Mouse (Mus musculus): ENCODE measurements around the gene Prl8a2. TPM values are rescaled to one million over a fixed set of nuclear protein-coding genes. Genes with fewer than 3 reads are reported as not detected.

Prl8a2 gene
- not detected in 2 replicates for polyA plus RNA-seq (2012; rRNA removed)

DNA sequence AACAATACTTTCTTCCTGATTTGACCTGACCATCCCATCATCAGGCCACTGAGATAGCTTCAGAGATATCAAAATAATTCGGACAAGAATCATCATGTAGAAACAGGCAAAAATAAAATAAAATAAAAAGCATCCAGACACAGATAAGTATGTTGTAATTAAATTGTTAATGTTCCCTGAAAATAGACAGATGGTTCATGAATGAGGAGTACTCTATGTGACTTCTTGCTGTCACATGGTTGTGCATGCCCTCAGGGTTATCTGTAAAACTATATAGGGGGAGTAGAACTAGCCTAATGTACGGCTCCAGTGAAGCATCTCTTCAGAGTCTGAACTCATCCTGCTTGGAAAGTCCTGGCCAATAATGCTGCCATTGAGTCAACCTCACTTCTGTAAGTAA, at the start of gene Prl8a2:
Gene Prl8a2 (plus strand): TSS at position 301 of the 400 bp plus-strand sequence.
- 66% methylated on average over 2 of the region's 2 CpGs for WGBS

DNA sequence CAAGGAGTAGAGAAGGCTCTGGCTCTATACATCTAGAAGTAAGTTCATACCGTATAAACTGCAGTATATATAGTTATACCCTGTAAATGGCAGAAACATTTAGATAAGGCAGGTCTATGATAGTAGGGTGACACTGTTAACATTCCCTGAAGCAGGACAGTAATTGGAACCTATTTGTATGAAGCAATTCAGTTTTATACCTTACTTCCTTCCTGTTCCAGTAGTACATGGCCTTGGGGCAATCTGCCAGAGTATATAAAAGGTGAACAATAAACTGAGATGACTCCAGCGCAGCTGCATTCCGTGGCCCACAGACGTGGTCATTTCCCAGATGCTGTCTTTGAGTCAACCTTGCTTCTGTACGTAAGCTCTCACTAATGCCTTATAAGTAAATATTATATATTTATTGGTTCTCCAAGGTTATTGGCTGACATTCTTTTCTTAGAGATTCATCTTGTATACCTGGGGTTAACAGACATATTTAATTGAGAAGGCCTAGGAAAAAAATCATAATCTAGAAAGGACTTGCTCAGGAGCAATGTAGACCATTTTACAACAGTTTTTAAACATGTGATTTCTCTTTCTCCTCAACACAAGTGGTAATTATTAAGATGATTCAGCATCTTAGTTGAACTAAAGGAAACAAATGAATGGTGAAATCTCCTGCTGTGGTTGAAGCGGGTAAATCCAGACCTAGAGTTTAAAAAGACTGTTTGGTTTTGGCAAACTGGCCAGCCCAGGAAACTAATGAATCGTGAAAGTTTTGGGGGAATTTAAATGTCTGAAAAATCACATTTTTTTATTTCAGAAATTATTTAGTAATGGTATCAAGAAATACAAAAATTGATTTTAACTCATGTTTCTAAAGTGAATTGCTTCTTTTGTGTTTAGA, 32.9 kb upstream of the Prl8a2 start, which contains the start of gene Prl6a1:
Gene Prl6a1 (plus strand): TSS at position 294 of the 892 bp plus-strand sequence.
- Histone ChIP-seq H3K4me3 (ENCODE audit: insufficient read depth, low read depth, low read length) (no peak within 1 kb of the TSS), H3K27me3 (replicated peaks; ENCODE audit: control insufficient read depth, insufficient read depth, low read length) (no peaks in the 10 kb centered on the region), H3K27ac (ENCODE audit: insufficient read depth, low read depth, low read length) (no peak within 1 kb of the TSS), H3K36me3 (ENCODE audit: control insufficient read depth, insufficient read depth, low read length) (no peaks in the 10 kb centered on the region), H3K4me1 (ENCODE audit: control insufficient read depth, insufficient read depth, low read length) (no peaks in the 10 kb centered on the region)
- DNase-seq, result no peak
- TF ChIP-seq POLR2A (IDR thresholded peaks at IDR 0.05; ENCODE audit: low read depth, low read length), result no peak
- no peak for TF ChIP-seq CTCF (conservative IDR thresholded peaks at IDR 0.05; ENCODE audit: insufficient read depth, insufficient read length, low read depth, low read length)
- WGBS, result 81% methylated on average over 7 of the region's 7 CpGs

More for the DNA sequence above, at the start of gene Prl8a2:
- no peak within 1 kb of the TSS for H3K27ac ChIP-seq (ENCODE audit: insufficient read depth, low read depth, low read length)
- no peaks in the 10 kb centered on the region for H3K36me3 ChIP-seq (ENCODE audit: control insufficient read depth, insufficient read depth, low read length)
- no peak for TF ChIP-seq CTCF (conservative IDR thresholded peaks at IDR 0.05; ENCODE audit: insufficient read depth, insufficient read length, low read depth, low read length)
- TF ChIP-seq POLR2A (IDR thresholded peaks at IDR 0.05; ENCODE audit: low read depth, low read length), result no peak
- H3K4me3 ChIP-seq (ENCODE audit: insufficient read depth, low read depth, low read length), result no peak within 1 kb of the TSS
- H3K4me1 ChIP-seq (ENCODE audit: control insufficient read depth, insufficient read depth, low read length), result no peaks in the 10 kb centered on the region
- DNase-seq, result no peak
- H3K27me3 ChIP-seq (replicated peaks; ENCODE audit: control insufficient read depth, insufficient read depth, low read length), result no peaks in the 10 kb centered on the region

GRCm38 (mm10) chr13:27334989-27335388, 10.5 kb upstream of the Prl8a2 start:
- H3K36me3 ChIP-seq (ENCODE audit: control insufficient read depth, insufficient read depth, low read length), result no peaks in the 10 kb centered on the region
- no peaks in the 10 kb centered on the region for H3K4me1 ChIP-seq (ENCODE audit: control insufficient read depth, insufficient read depth, low read length)
- DNase-seq, result no peak
- no peak overlapping the region for H3K27ac ChIP-seq (ENCODE audit: insufficient read depth, low read depth, low read length)
- WGBS, result 88% methylated on average over 1 of the region's 1 CpGs
- H3K4me3 ChIP-seq (ENCODE audit: insufficient read depth, low read depth, low read length), result no peak overlapping the region
- H3K27me3 ChIP-seq (replicated peaks; ENCODE audit: control insufficient read depth, insufficient read depth, low read length), result no peaks in the 10 kb centered on the region
- no peak for TF ChIP-seq POLR2A (IDR thresholded peaks at IDR 0.05; ENCODE audit: low read depth, low read length)
- TF ChIP-seq CTCF (conservative IDR thresholded peaks at IDR 0.05; ENCODE audit: insufficient read depth, insufficient read length, low read depth, low read length), result no peak

DNA sequence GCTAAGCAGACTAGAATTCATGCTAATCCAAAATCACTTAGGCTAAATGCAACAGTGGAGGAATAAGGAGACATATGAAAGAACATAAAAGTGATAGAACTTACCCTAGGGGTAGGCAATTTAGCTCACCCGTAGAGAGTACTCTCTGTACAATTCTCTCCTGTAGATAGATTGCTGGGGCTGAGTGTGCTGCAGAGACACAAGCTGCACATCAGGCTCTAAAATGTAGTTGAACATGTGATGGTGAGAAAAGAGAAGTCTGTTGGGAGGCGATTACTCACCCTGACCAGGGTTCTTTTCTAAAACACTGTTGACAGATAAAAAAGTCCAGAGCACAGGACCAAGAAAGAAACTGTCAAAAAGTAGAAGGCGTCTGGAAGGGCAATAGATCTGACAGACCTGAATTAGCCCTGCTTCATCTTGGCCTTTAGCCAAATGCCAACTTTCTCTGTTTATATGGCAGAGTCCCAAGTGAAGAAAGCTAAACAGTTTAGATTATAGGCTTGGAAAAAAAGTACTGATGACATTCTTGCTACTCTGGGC, 2.7 kb upstream of the Prl8a2 start:
- 79% methylated on average over 3 of the region's 3 CpGs for WGBS
- no peak for DNase-seq
- H3K4me3 ChIP-seq (ENCODE audit: insufficient read depth, low read depth, low read length), result no peak overlapping the region
- no peaks in the 10 kb centered on the region for H3K4me1 ChIP-seq (ENCODE audit: control insufficient read depth, insufficient read depth, low read length)
- no peak overlapping the region for H3K27ac ChIP-seq (ENCODE audit: insufficient read depth, low read depth, low read length)
- H3K36me3 ChIP-seq (ENCODE audit: control insufficient read depth, insufficient read depth, low read length), result no peaks in the 10 kb centered on the region
- H3K27me3 ChIP-seq (replicated peaks; ENCODE audit: control insufficient read depth, insufficient read depth, low read length), result no peaks in the 10 kb centered on the region
- TF ChIP-seq POLR2A (IDR thresholded peaks at IDR 0.05; ENCODE audit: low read depth, low read length) (no peak), CTCF (conservative IDR thresholded peaks at IDR 0.05; ENCODE audit: insufficient read depth, insufficient read length, low read depth, low read length) (no peak)

- H3K4me3 ChIP-seq (ENCODE audit: insufficient read depth, low read depth, low read length), result no peak within 1 kb of the TSS
- no peak for DNase-seq
- no peak within 1 kb of the TSS for H3K27ac ChIP-seq (ENCODE audit: insufficient read depth, low read depth, low read length)
- 60% methylated on average over 6 of the region's 6 CpGs for whole genome bisulfite sequencing
- H3K27me3 ChIP-seq (replicated peaks; ENCODE audit: control insufficient read depth, insufficient read depth, low read length), result no peaks in the 10 kb centered on the region
- TF ChIP-seq CTCF (conservative IDR thresholded peaks at IDR 0.05; ENCODE audit: insufficient read depth, insufficient read length, low read depth, low read length) (no peak), POLR2A (IDR thresholded peaks at IDR 0.05; ENCODE audit: low read depth, low read length) (no peak)
- no peaks in the 10 kb centered on the region for H3K36me3 ChIP-seq (ENCODE audit: control insufficient read depth, insufficient read depth, low read length)
- H3K4me1 ChIP-seq (ENCODE audit: control insufficient read depth, insufficient read depth, low read length), result no peaks in the 10 kb centered on the region
Measured at GRCm38 (mm10) chr13:27390746-27391145, 45.3 kb downstream of the Prl8a2 start, which contains the start of gene Prl2b1. Gene Prl2b1, minus strand, starts transcription at chr13:27390846.

DNA sequence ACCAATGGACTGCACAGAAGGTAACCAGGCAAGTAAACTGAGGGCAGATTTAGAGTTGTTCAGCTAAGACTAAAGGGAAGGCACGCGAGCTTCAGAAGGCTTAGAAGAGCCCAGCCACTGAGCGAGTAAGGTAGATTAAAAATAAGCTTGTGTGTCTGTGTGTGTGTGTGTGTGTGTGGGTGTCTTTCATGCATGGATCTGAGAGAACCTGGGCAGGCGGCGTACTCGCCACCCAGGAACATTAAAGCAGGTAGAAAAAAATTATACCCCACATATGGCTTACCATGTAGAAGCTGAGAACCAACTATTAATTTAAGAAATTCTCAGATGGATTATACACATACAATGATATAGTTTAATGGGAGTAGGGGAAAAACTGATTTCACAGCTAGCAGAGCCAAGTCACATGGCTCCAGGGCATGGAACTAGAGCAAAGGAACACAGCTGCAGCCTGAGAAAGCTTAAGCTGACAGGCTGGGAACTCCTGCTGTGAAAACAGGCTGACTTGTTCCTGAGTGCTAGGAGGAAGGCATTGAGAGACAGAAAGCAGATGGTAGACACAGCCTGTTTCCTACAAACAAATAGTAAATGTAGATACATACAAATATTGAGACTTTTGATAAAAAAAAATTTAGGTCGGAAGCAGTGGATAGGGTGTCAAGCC, 53.7 kb downstream of the Prl8a2 start:
- no peak overlapping the region for H3K4me3 ChIP-seq (ENCODE audit: insufficient read depth, low read depth, low read length)
- no peaks in the 10 kb centered on the region for H3K36me3 ChIP-seq (ENCODE audit: control insufficient read depth, insufficient read depth, low read length)
- WGBS, result 96% methylated on average over 7 of the region's 7 CpGs
- H3K27me3 ChIP-seq (replicated peaks; ENCODE audit: control insufficient read depth, insufficient read depth, low read length), result no peaks in the 10 kb centered on the region
- DNase-seq, result no peak
- TF ChIP-seq CTCF (conservative IDR thresholded peaks at IDR 0.05; ENCODE audit: insufficient read depth, insufficient read length, low read depth, low read length) (no peak), POLR2A (IDR thresholded peaks at IDR 0.05; ENCODE audit: low read depth, low read length) (no peak)
- no peaks in the 10 kb centered on the region for H3K4me1 ChIP-seq (ENCODE audit: control insufficient read depth, insufficient read depth, low read length)
- H3K27ac ChIP-seq (ENCODE audit: insufficient read depth, low read depth, low read length), result no peak overlapping the region

Other genes with a start within 250 kb of the Prl8a2 start
- not detected in 2 replicates for gene Prl3d2, start 224.0 kb upstream of the Prl8a2 start, polyA plus RNA-seq (2012; rRNA removed)
- not detected in 2 replicates for gene Prl3d3, start 188.9 kb upstream of the Prl8a2 start, polyA plus RNA-seq (2012; rRNA removed)
- not detected in 2 replicates for gene Prl3c1, start 149.0 kb upstream of the Prl8a2 start, polyA plus RNA-seq (2012; rRNA removed)
- not detected in 2 replicates for gene Prl3b1, start 103.8 kb upstream of the Prl8a2 start, polyA plus RNA-seq (2012; rRNA removed)
- gene Prl3a1, start 86.2 kb upstream of the Prl8a2 start, polyA plus RNA-seq (2012; rRNA removed), result not detected in 2 replicates
- gene Prl6a1, start 33.0 kb upstream of the Prl8a2 start, polyA plus RNA-seq (2012; rRNA removed), result not detected in 2 replicates
- gene Prl2b1, start 45.2 kb downstream of the Prl8a2 start, polyA plus RNA-seq (2012; rRNA removed), result not detected in 2 replicates
- not detected in 2 replicates for gene Prl8a6, start 93.0 kb downstream of the Prl8a2 start, polyA plus RNA-seq (2012; rRNA removed)
- gene Prl8a8, start 167.5 kb downstream of the Prl8a2 start, polyA plus RNA-seq (2012; rRNA removed), result not detected in 2 replicates
- gene Prl8a9, start 218.9 kb downstream of the Prl8a2 start, polyA plus RNA-seq (2012; rRNA removed), result not detected in 2 replicates
- not detected in 2 replicates for gene Prl8a1, start 236.5 kb downstream of the Prl8a2 start, polyA plus RNA-seq (2012; rRNA removed)

Data from kidney, adult 2 months (tissue).